Mouse (Mus musculus): ENCODE results near the gene Pank4. TPM values are rescaled to one million over a fixed set of nuclear protein-coding genes. Genes with fewer than 3 reads are reported as not detected.

Pank4 gene
- total RNA-seq, 2 experiments from 2014 or later, result 29.8 to 35.0 TPM

- DNase-seq (ENCODE audit: low spot score in 2 of 2), result no peak
Observed at GRCm38 (mm10) chr4:154942632-154943322, 21.1 kb upstream of the Pank4 start.

- DNase-seq (ENCODE audit: low spot score in 2 of 2), result no peak
Observed at GRCm38 (mm10) chr4:154943323-154944039, 20.4 kb upstream of the Pank4 start.

- peak; percentile 69 to 91 for DNase-seq (ENCODE audit: low spot score in 2 of 2)
Observed at GRCm38 (mm10) chr4:154944121-154944590, 19.8 kb upstream of the Pank4 start.

- DNase-seq (ENCODE audit: low spot score in 2 of 2), result no peak
Observed at GRCm38 (mm10) chr4:154946319-154946718, 17.6 kb upstream of the Pank4 start.

- DNase-seq (ENCODE audit: low spot score in 2 of 2), result peak; percentile 60 to 84
Observed at GRCm38 (mm10) chr4:154948066-154948939, 15.6 kb upstream of the Pank4 start.

GRCm38 (mm10) chr4:154948940-154949588 lies 14.9 kb upstream of the Pank4 start:
- no peak for DNase-seq (ENCODE audit: low spot score in 2 of 2)

- no peak for DNase-seq (ENCODE audit: low spot score in 2 of 2)
Observed at GRCm38 (mm10) chr4:154949589-154949982, 14.3 kb upstream of the Pank4 start.

GRCm38 (mm10) chr4:154952461-154953241 lies 11.3 kb upstream of the Pank4 start:
- no peak for DNase-seq (ENCODE audit: low spot score in 2 of 2)

GRCm38 (mm10) chr4:154956604-154957003 lies 7.3 kb upstream of the Pank4 start:
- DNase-seq (ENCODE audit: low spot score in 2 of 2), result no peak

- DNase-seq (ENCODE audit: low spot score in 2 of 2), result no peak
Observed at GRCm38 (mm10) chr4:154957289-154957993, 6.5 kb upstream of the Pank4 start.

- DNase-seq (ENCODE audit: low spot score in 2 of 2), result peak; percentile 64 to 82
Observed at GRCm38 (mm10) chr4:154958171-154958570, 5.8 kb upstream of the Pank4 start.

- DNase-seq (ENCODE audit: low spot score in 2 of 2), result no peak
Observed at GRCm38 (mm10) chr4:154958621-154959020, 5.3 kb upstream of the Pank4 start.

GRCm38 (mm10) chr4:154960021-154960689 lies 3.8 kb upstream of the Pank4 start:
- DNase-seq (ENCODE audit: low spot score in 2 of 2), result no peak

GRCm38 (mm10) chr4:154960690-154961225 lies 3.2 kb upstream of the Pank4 start, which contains the start of gene Hes5:
Gene Hes5, plus strand, starts transcription at chr4:154960923.
- DNase-seq (ENCODE audit: low spot score in 2 of 2), result peak; percentile 70 to 81

- no peak for DNase-seq (ENCODE audit: low spot score in 2 of 2)
Observed at GRCm38 (mm10) chr4:154961226-154961738, 2.6 kb upstream of the Pank4 start.

GRCm38 (mm10) chr4:154961911-154962310 lies 2.0 kb upstream of the Pank4 start:
- DNase-seq (ENCODE audit: low spot score in 2 of 2), result no peak

- DNase-seq (ENCODE audit: low spot score in 2 of 2), result no peak
Observed at GRCm38 (mm10) chr4:154962683-154963082, 1.2 kb upstream of the Pank4 start.

GRCm38 (mm10) chr4:154963190-154963836 lies 610 bp upstream of the Pank4 start:
- DNase-seq (ENCODE audit: low spot score in 2 of 2), result peak in 1 of 2 experiments; percentile 44
